Mouse (Mus musculus) heart, embryonic 14.5 days (tissue): ENCODE measurements at regions not wholly inside any gene's neighbourhood (a gene's known extent, or its start where the extent isn't known, plus 50 kb on each side); places are given as distances from the start of the nearest gene placed in this dataset.

Source experiments
- ATAC-seq: fragments of 200-750 bp; cut with Nextera tagmentation; 2 replicates; pipeline ENCODE4 v1.8.0; 2017; ENCODE audit warnings: low read depth, moderate TSS enrichment; ENCODE audit not compliant: insufficient number of reproducible peaks, insufficient read depth, low FRiP score
- H3K27ac ChIP-seq, 2 experiments: fragments of 200-500 bp in 1 of 2; fragments of 300-500 bp in 1 of 2; sonication (generic) in 1 of 2; replicated peaks in 1 of 2; 2 replicates each; pipeline ENCODE4 v1.5.1; 2012 to 2014; ENCODE audit warnings: low read depth in 2 of 2, low read length in 2 of 2, control low read depth in 1 of 2, mild to moderate bottlenecking in 1 of 2, mixed read lengths in 1 of 2; ENCODE audit not compliant: control insufficient read depth in 1 of 2, insufficient read depth in 1 of 2
- H3K27me3 ChIP-seq: fragments of 300-500 bp; sonication (generic); 2 replicates; pipeline ENCODE4 v1.6.1; 2014; ENCODE audit warnings: mild to moderate bottlenecking, low read length, control low read depth; ENCODE audit not compliant: control insufficient read depth, insufficient read depth
- H3K36me3 ChIP-seq: fragments of 300-500 bp; sonication (generic); 2 replicates; pipeline ENCODE4 v1.6.1; 2014; ENCODE audit warnings: mild to moderate bottlenecking, control low read depth, low read length, mixed read lengths; ENCODE audit not compliant: control insufficient read depth, insufficient read depth
- H3K4me1 ChIP-seq, 2 experiments: fragments of 200-500 bp in 1 of 2; fragments of 300-500 bp in 1 of 2; sonication (generic) in 1 of 2; 2 replicates each; pipeline ENCODE4 v1.6.1; 2012 to 2014; ENCODE audit warnings: low read length in 2 of 2, control low read depth in 1 of 2, mixed read lengths in 1 of 2; ENCODE audit not compliant: control insufficient read depth in 2 of 2, insufficient read depth in 2 of 2
- H3K4me2 ChIP-seq: fragments of 300-500 bp; sonication (generic); 2 replicates; pipeline ENCODE4 v1.6.1; 2014; ENCODE audit warnings: mild to moderate bottlenecking, low read length
- H3K4me3 ChIP-seq, 2 experiments: fragments of 200-500 bp in 1 of 2; fragments of 300-500 bp in 1 of 2; sonication (generic) in 1 of 2; 2 replicates each; pipeline ENCODE4 v1.5.1; 2012 to 2014; ENCODE audit warnings: low read length in 2 of 2, mild to moderate bottlenecking in 2 of 2, control low read depth in 1 of 2, low read depth in 1 of 2, moderate library complexity in 1 of 2; ENCODE audit not compliant: control insufficient read depth in 1 of 2, insufficient read depth in 1 of 2
- H3K9ac ChIP-seq: fragments of 300-500 bp; sonication (generic); 2 replicates; pipeline ENCODE4 v1.6.1; 2014; ENCODE audit warnings: mild to moderate bottlenecking, low read length
- H3K9me3 ChIP-seq: fragments of 300-500 bp; sonication (generic); 2 replicates; pipeline ENCODE4 v1.6.1; 2016; ENCODE audit warnings: low read length, control low read depth; ENCODE audit not compliant: control insufficient read depth
- WGBS: fragments of 180-500 bp; shearing (Covaris S2); extraction: QIAGEN DNeasy Blood & Tissue Kit; methylation state at CpG from one replicate; pipeline ENCODE4 v1.1.7; 2014; 5-methylcytosine and 5-hydroxymethylcytosine counted together

DNA sequence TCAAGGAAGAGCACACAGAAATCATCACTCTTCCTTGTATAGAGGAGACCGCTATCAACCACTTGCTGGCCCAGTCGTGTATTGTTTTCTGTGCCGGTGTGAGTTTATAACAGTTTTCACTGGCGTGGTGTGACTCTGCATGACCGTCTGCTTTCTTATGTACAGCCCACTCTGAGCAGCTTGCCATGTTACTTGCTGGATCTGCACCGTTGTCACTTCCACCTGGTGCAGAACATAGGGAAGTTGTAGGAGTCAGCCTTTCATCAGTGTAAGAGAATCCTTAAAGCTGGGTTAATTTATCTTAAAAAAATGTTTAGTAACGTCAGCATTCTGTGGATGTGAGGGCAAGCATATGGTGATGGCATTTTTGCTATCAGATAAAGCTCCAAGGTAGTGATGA is 77.7 kb upstream of the Rai14 start:
- no peak overlapping the region for H3K27ac ChIP-seq
- H3K4me2 ChIP-seq = no peak overlapping the region
- no peak overlapping the region for H3K9ac ChIP-seq
- H3K4me1 ChIP-seq = no peaks in the 10 kb centered on the region; a peak in 1 of 4 replicates
- ATAC-seq = no peak
- no peaks in the 10 kb centered on the region for H3K27me3 ChIP-seq
- no peak overlapping the region for H3K4me3 ChIP-seq
- 78% methylated on average over 7 of the region's 7 CpGs for WGBS
- no peaks in the 10 kb centered on the region for H3K36me3 ChIP-seq
- no peaks in the 10 kb centered on the region for H3K9me3 ChIP-seq

DNA sequence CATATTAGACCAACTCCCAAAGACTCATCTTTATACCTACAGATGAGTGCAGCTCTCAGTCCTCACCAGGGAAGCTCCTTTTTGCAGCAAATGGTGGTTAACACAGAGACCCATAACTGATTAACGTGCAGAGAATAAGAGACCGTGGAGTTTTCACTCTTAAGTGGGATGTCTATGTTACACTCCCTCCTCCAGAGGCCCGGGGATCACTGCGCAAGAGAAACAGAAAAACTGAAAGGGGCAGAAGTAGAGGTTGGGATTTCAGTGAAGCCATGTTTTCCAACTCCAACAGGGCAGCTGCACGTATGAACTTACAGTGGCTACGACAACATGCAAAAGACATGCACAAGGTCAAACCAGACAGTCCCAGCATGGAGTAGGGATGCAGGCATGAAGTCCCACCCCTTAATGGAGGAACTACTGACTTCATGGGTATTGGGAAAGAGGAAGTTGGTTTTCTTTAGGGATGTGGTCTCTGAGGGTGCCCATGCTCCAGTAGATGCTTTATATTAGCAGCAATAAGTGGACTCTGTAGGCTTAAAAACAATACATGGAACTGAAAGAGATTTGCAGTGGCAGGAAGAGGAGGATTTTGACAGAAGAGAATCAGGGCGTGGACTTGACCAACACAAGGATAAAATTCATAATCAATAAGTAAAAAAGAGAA is 80.8 kb upstream of the Rai14 start:
- Histone ChIP-seq H3K4me2 (no peak overlapping the region), H3K9ac (no peak overlapping the region)
- WGBS = 85% methylated on average over 7 of the region's 7 CpGs

DNA sequence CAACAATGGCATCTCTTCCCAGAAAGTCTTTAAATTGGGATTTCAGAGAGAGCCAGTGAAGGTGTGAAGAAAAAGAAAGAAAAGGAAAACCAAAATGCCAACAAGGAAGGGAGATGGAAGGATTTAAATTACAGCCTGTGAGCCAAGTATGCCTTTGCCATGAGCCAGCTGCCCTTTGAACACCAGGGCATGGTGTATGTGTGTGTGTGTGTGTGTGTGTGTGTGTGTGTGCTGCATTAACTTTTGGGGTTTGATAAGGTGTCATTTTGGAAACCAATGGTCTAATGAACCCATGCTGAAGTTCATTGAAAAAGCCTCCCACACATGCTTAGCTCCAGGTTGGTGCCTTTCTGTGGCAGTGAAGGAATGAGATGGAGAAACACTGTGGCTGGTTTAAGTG is 85.2 kb upstream of the Rai14 start:
- H3K27me3 ChIP-seq = no peaks in the 10 kb centered on the region
- ATAC-seq = no peak
- no peak overlapping the region for H3K4me2 ChIP-seq
- H3K27ac ChIP-seq = no peak overlapping the region
- no peaks in the 10 kb centered on the region for H3K36me3 ChIP-seq
- no peaks in the 10 kb centered on the region for H3K9me3 ChIP-seq
- H3K9ac ChIP-seq = no peak overlapping the region
- H3K4me1 ChIP-seq = no peaks in the 10 kb centered on the region
- no peak overlapping the region for H3K4me3 ChIP-seq

More for the DNA sequence above, 80.8 kb upstream of the Rai14 start:
- Histone ChIP-seq H3K36me3 (no peaks in the 10 kb centered on the region), H3K9me3 (no peaks in the 10 kb centered on the region), H3K4me1 (no peaks in the 10 kb centered on the region; a peak in 1 of 4 replicates), H3K4me3 (no peak overlapping the region), H3K27ac (no peak overlapping the region), H3K27me3 (no peaks in the 10 kb centered on the region)
- no peak for ATAC-seq

DNA sequence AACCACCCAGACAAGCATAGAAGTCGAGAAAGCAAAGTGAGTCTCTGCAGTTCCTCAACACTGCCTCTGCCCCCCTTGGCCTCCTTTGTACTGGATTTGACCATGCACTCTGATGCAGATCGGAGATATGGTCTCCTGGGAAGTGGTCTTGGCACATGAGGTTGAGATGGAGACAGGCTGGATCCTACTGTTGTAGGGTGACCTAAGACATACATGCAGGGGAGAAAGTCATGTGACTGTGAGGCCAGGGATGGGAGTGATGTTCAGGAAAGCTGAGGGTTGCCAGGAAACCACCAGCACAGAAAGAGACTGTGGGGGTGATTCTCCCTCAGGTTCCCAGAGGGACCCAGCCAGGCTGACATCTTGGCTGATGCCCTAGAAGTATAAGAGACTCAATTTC is 99.8 kb upstream of the Rai14 start:
- Histone ChIP-seq H3K4me3 (no peak overlapping the region), H3K9ac (no peak overlapping the region), H3K27ac (peak overlapping the region; percentile 66 to 78), H3K9me3 (no peaks in the 10 kb centered on the region), H3K36me3 (no peaks in the 10 kb centered on the region), H3K4me1 (peaks cover 12% of the 10 kb centered on the region in 2 experiments), H3K4me2 (peak overlapping the region; percentile 18; the same call in 1 of the 2 replicates), H3K27me3 (no peaks in the 10 kb centered on the region)
- no peak for ATAC-seq
- 53% methylated on average over 2 of the region's 2 CpGs for WGBS

DNA sequence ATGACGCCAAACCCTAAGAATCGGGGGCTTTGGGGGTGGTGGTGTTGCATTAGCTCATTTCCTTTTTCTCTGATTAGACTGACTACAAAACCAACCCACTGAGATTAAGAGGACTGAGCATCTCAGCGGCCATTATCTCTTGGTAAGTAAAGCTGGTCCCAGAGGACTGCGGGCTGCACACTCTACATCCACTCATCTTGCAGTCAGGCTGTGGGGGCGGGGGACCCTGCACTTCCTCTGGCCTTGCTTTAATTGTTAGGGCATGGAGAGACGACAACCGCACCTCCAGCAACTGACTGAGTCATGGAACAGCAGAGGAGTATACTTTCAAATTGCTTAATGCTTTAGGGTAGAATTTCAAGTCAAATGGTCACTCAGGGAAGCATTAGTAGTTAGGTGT is 100.3 kb upstream of the Rai14 start:
- Histone ChIP-seq H3K27ac (peak overlapping the region in 1 of 2 experiments; percentile 66; a peak in 2 of 4 replicates), H3K27me3 (no peaks in the 10 kb centered on the region), H3K4me1 (peaks cover 12 to 13% of the 10 kb centered on the region in 2 experiments), H3K9me3 (peaks cover 3% of the 10 kb centered on the region; the same call in 1 of the 2 replicates), H3K9ac (no peak overlapping the region), H3K4me3 (no peak overlapping the region), H3K4me2 (peak overlapping the region; percentile 18; the same call in 1 of the 2 replicates), H3K36me3 (no peaks in the 10 kb centered on the region)
- ATAC-seq = peak; percentile 60
- WGBS = 34% methylated on average over 7 of the region's 7 CpGs

DNA sequence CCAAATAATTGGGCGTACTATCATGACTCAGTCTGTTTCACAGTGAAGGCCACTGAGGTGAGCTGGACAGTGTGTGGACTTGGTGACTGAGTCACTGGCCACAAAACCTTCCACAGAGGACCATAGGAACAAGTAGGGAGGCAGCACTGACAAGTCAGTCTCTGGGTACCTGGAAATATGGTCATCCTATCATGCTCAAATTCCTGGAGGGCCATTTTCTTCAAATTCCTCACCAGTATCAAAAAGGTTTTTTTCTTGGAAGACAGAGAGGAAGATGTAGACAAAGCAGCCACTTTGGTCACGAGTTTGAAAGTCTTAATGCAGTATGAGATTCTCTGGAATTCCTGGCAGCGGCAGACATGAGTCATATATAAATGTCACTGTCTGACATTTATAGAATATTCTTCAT is 101.8 kb upstream of the Rai14 start:
- 69% methylated on average over 3 of the region's 3 CpGs for WGBS
- H3K9ac ChIP-seq = no peak overlapping the region
- H3K9me3 ChIP-seq = peaks cover 6% of the 10 kb centered on the region; the same call in 1 of the 2 replicates
- no peak overlapping the region for H3K4me2 ChIP-seq
- H3K4me3 ChIP-seq = no peak overlapping the region
- H3K27me3 ChIP-seq = no peaks in the 10 kb centered on the region
- H3K36me3 ChIP-seq = no peaks in the 10 kb centered on the region
- no peak for ATAC-seq
- H3K4me1 ChIP-seq = peaks cover 12 to 13% of the 10 kb centered on the region in 2 experiments
- no peak overlapping the region for H3K27ac ChIP-seq

DNA sequence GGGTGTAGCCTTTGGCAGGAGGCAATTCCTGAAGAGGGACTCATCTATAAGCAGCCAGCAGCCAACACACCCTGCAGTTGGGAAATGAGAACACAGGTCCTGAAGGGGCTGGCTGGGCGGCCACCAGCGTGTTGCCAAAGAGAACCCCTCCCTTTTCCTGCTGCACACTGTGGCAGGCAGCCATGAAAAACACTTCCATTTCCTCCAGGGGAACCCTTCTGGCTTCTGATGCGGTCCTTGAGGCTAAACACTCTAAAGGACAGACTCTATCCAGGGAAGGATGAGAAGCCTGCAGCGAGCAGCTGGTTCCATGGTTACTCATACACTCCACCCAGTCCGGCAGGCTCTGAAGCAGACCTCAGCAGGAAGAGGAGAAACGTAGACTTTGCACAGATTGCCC is 103.8 kb upstream of the Rai14 start:
- no peak overlapping the region for H3K4me3 ChIP-seq
- no peaks in the 10 kb centered on the region for H3K36me3 ChIP-seq
- peaks cover 12 to 13% of the 10 kb centered on the region in 2 experiments for H3K4me1 ChIP-seq
- H3K27me3 ChIP-seq = no peaks in the 10 kb centered on the region
- peaks cover 6% of the 10 kb centered on the region; the same call in 1 of the 2 replicates for H3K9me3 ChIP-seq
- 44% methylated on average over 6 of the region's 6 CpGs for WGBS
- peak; percentile 89 for ATAC-seq
- H3K9ac ChIP-seq = no peak overlapping the region
- H3K27ac ChIP-seq = peak overlapping the region; percentile 73 to 82
- no peak overlapping the region; the same call in 1 of the 2 replicates for H3K4me2 ChIP-seq

DNA sequence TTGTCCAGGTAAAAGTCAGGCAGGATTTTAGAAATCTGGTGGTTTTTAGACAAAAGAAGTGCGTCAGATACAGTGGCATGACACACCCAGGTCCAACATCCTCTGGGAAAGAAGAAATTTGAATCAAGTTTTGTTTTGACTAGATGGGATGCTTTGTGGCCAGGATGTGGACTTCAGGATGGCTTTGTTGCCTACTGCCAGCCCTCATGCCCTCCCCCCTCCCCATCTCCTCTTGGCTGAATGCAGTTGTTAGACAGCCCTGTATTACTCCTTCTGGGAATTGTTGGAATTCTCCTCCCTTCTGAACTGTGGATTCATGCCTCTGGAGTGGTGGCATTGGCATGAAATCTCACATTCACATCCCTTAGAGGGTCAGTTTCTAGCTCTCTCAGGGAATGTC is 104.3 kb upstream of the Rai14 start:
- Histone ChIP-seq H3K36me3 (no peaks in the 10 kb centered on the region), H3K9me3 (peaks cover 6% of the 10 kb centered on the region; the same call in 1 of the 2 replicates), H3K27me3 (no peaks in the 10 kb centered on the region), H3K4me2 (no peak overlapping the region; the same call in 1 of the 2 replicates), H3K27ac (peak overlapping the region; percentile 73 to 82), H3K9ac (no peak overlapping the region), H3K4me3 (no peak overlapping the region), H3K4me1 (peaks cover 12 to 14% of the 10 kb centered on the region in 2 experiments)
- peak; percentile 19; the same call in 1 of the 2 replicates for ATAC-seq
- 65% methylated on average over 1 of the region's 1 CpGs for WGBS
